Mouse (Mus musculus) G1E (cell line): ENCODE measurements around the gene Ttyh1. TPM values are rescaled to one million over a fixed set of nuclear protein-coding genes. Genes with fewer than 3 reads are reported as not detected.
A peak's percentile ranks its signal among the peaks of the same experiment; 100 is the strongest.

Experiments
- ATAC-seq: 2 replicates; pipeline ENCODE4 v1.8.0; 2016; ENCODE audit warnings: mild to moderate bottlenecking; ENCODE audit not compliant: insufficient number of reproducible peaks, poor library complexity, low FRiP score, severe bottlenecking; ENCODE audit errors: extremely low read depth
- DNase-seq: peaks from one replicate; pipeline ENCODE4 v3.0.0; 2012; ENCODE audit warnings: low spot score
- H3K27me3 ChIP-seq: 2 replicates; pipeline ENCODE4 v1.6.1; 2012; ENCODE audit warnings: mild to moderate bottlenecking, low read length, inconsistent platforms; ENCODE audit not compliant: insufficient read depth
- H3K36me3 ChIP-seq: replicated peaks from 2 replicates; pipeline ENCODE3; 2012; ENCODE audit warnings: mild to moderate bottlenecking, inconsistent platforms
- H3K4me1 ChIP-seq: 2 replicates; pipeline ENCODE4 v1.6.1; 2012; ENCODE audit warnings: low read depth, low read length, inconsistent platforms, mixed read lengths; ENCODE audit not compliant: insufficient read depth
- H3K4me3 ChIP-seq: 2 replicates; pipeline ENCODE4 v1.5.1; 2012; ENCODE audit warnings: low read depth, mild to moderate bottlenecking, inconsistent platforms, low read length, moderate library complexity, mixed read lengths
- H3K9me3 ChIP-seq: replicated peaks from 2 replicates; pipeline ENCODE4 v1.6.1; 2012; ENCODE audit warnings: inconsistent platforms
- CTCF ChIP-seq: IDR thresholded peaks from 2 replicates; pipeline ENCODE4 v1.5.1; 2012; ENCODE audit warnings: low read depth, low read length, inconsistent platforms, mixed read lengths
- GATA1 ChIP-seq: IDR thresholded peaks from 2 replicates; pipeline ENCODE4 v1.6.1; 2012; ENCODE audit warnings: borderline replicate concordance, low read length, inconsistent platforms, mixed read lengths
- GATA2 ChIP-seq: IDR thresholded peaks from 2 replicates; pipeline ENCODE4 v1.6.1; 2012; ENCODE audit warnings: low read depth, low read length, inconsistent platforms, borderline replicate concordance
- POLR2AphosphoS5 ChIP-seq: IDR thresholded peaks from 2 replicates; pipeline ENCODE4 v1.6.1; 2012; ENCODE audit warnings: low read depth, low read length, inconsistent platforms; ENCODE audit not compliant: insufficient replicate concordance
- TAL1 ChIP-seq: conservative IDR thresholded peaks from 2 replicates; pipeline ENCODE4 v1.6.1; 2012; ENCODE audit warnings: low read depth, low read length, inconsistent platforms, mixed read lengths
- polyA plus RNA-seq: library from polyadenylated mRNA; stranded (reverse); fragments of >175 nt; gene quantifications from 2 replicates; pipeline ENCODE4 v1.2.3, GENCODE M21; 2012
- total RNA-seq, 2 experiments: library from RNA; stranded (forward) in 1 of 2; stranded (reverse) in 1 of 2; fragments of 200-1000 nt in 1 of 2; fragments of >200 nt in 1 of 2; fragmentation: Nextera tagmentation in 1 of 2; gene quantifications; 2 replicates each; pipeline ENCODE4 v1.2.3; 2014 to 2017

Ttyh1 gene
- total and polyA plus RNA-seq, 3 experiments, result 0.11 TPM; not detected in 2

- no peaks in the 10 kb centered on the region for H3K36me3 ChIP-seq
- no peaks in the 10 kb centered on the region for H3K9me3 ChIP-seq
- TF ChIP-seq CTCF (no peak), GATA1 (no peak), GATA2 (no peak), TAL1 (no peak), POLR2AphosphoS5 (no peak)
- H3K4me1 ChIP-seq, result peaks cover 21% of the 10 kb centered on the region
- DNase-seq (no peak), ATAC-seq (peak; percentile 47)
- H3K27me3 ChIP-seq, result peaks cover 2% of the 10 kb centered on the region; the same call in 1 of the 2 replicates
- no peak overlapping the region for H3K4me3 ChIP-seq
Observed at GRCm38 (mm10) chr7:4091170-4091569, 28.0 kb upstream of the Ttyh1 start.

GRCm38 (mm10) chr7:4098301-4098700 is 20.9 kb upstream of the Ttyh1 start:
- Histone ChIP-seq H3K4me1 (no peaks in the 10 kb centered on the region), H3K4me3 (no peak overlapping the region), H3K9me3 (no peaks in the 10 kb centered on the region), H3K27me3 (peaks cover 5% of the 10 kb centered on the region), H3K36me3 (no peaks in the 10 kb centered on the region)
- DNase-seq, result no peak
- TF ChIP-seq POLR2AphosphoS5 (no peak), CTCF (no peak), GATA1 (no peak), TAL1 (no peak), GATA2 (no peak)
- no peak for ATAC-seq

- TF ChIP-seq POLR2AphosphoS5, result no peak
- no peak for TF ChIP-seq GATA2
- TF ChIP-seq TAL1, result no peak
- no peak for TF ChIP-seq CTCF
- TF ChIP-seq GATA1, result no peak
- no peak overlapping the region for H3K4me3 ChIP-seq
- peaks cover 5% of the 10 kb centered on the region for H3K27me3 ChIP-seq
- no peak for ATAC-seq
- no peak for DNase-seq
- no peaks in the 10 kb centered on the region for H3K36me3 ChIP-seq
- no peaks in the 10 kb centered on the region for H3K4me1 ChIP-seq
- H3K9me3 ChIP-seq, result no peaks in the 10 kb centered on the region
Observed at GRCm38 (mm10) chr7:4098832-4099231, 20.4 kb upstream of the Ttyh1 start.

- no peak for TF ChIP-seq TAL1
- no peak for TF ChIP-seq POLR2AphosphoS5
- no peak for TF ChIP-seq CTCF
- TF ChIP-seq GATA2, result no peak
- TF ChIP-seq GATA1, result no peak
- ATAC-seq (no peak), DNase-seq (no peak)
- peaks cover 3% of the 10 kb centered on the region for H3K27me3 ChIP-seq
- no peak overlapping the region for H3K4me3 ChIP-seq
- no peaks in the 10 kb centered on the region for H3K9me3 ChIP-seq
- no peaks in the 10 kb centered on the region for H3K4me1 ChIP-seq
- H3K36me3 ChIP-seq, result no peaks in the 10 kb centered on the region
Observed at GRCm38 (mm10) chr7:4101144-4101543, 18.1 kb upstream of the Ttyh1 start.

GRCm38 (mm10) chr7:4103411-4103810 is 15.8 kb upstream of the Ttyh1 start:
- Histone ChIP-seq H3K4me3 (no peak overlapping the region), H3K36me3 (no peaks in the 10 kb centered on the region), H3K4me1 (no peaks in the 10 kb centered on the region), H3K27me3 (peaks cover 3% of the 10 kb centered on the region), H3K9me3 (no peaks in the 10 kb centered on the region)
- ATAC-seq, result no peak
- DNase-seq, result no peak
- TF ChIP-seq CTCF, result peak; percentile 59; the same call in 1 of the 2 replicates
- no peak for TF ChIP-seq GATA2

- no peaks in the 10 kb centered on the region for H3K4me1 ChIP-seq
- TF ChIP-seq GATA1 (no peak), CTCF (no peak), TAL1 (no peak), GATA2 (no peak), POLR2AphosphoS5 (no peak)
- H3K9me3 ChIP-seq, result no peaks in the 10 kb centered on the region
- H3K36me3 ChIP-seq, result no peaks in the 10 kb centered on the region
- DNase-seq, result no peak
- no peaks in the 10 kb centered on the region for H3K27me3 ChIP-seq
- no peak for ATAC-seq
- no peak overlapping the region for H3K4me3 ChIP-seq
Observed at GRCm38 (mm10) chr7:4111766-4112165, 7.4 kb upstream of the Ttyh1 start.

- ATAC-seq (no peak), DNase-seq (no peak)
- no peak overlapping the region for H3K4me3 ChIP-seq
- H3K27me3 ChIP-seq, result peaks cover 26% of the 10 kb centered on the region
- 0 out of 2 replicates have a peak, but pooled peaks cover 2% of the 10 kb centered on the region for H3K4me1 ChIP-seq
- H3K36me3 ChIP-seq, result no peaks in the 10 kb centered on the region
- no peak for TF ChIP-seq TAL1
- no peak for TF ChIP-seq CTCF
- TF ChIP-seq GATA1, result no peak
- TF ChIP-seq POLR2AphosphoS5, result no peak
- H3K9me3 ChIP-seq, result no peaks in the 10 kb centered on the region
Observed at GRCm38 (mm10) chr7:4117050-4117814, 2.0 kb upstream of the Ttyh1 start.
